Mouse (Mus musculus) CH12.LX (cell line): ENCODE results near the gene Clcn1. TPM values are rescaled to one million over a fixed set of nuclear protein-coding genes. Genes with fewer than 3 reads are reported as not detected.

ENCODE experiments used
- DNase-seq: peaks from one replicate; pipeline ENCODE4 v3.0.0-alpha.2; 2013; ENCODE audit errors: extremely low read depth
- H3K27ac ChIP-seq: 2 replicates; pipeline ENCODE4 v1.5.1; 2012; ENCODE audit warnings: low read depth, mild to moderate bottlenecking, control low read depth, moderate library complexity; ENCODE audit not compliant: insufficient read depth
- H3K27me3 ChIP-seq: replicated peaks from 2 replicates; pipeline ENCODE3; 2012; ENCODE audit warnings: inconsistent platforms
- H3K36me3 ChIP-seq, 2 experiments: replicated peaks in 1 of 2; 2 replicates each; pipeline versions ENCODE3 to v1.6.1; 2012; ENCODE audit warnings: inconsistent platforms in 1 of 2, low read length in 1 of 2, mild to moderate bottlenecking in 1 of 2, mixed read lengths in 1 of 2, moderate library complexity in 1 of 2; ENCODE audit not compliant: control insufficient read depth in 1 of 2, insufficient read depth in 1 of 2
- H3K4me1 ChIP-seq, 2 experiments: 2 replicates each; pipeline ENCODE4 v1.6.1; 2012; ENCODE audit warnings: inconsistent platforms in 1 of 2, moderate library complexity in 1 of 2; ENCODE audit not compliant: insufficient read depth in 2 of 2, control insufficient read depth in 1 of 2
- H3K4me2 ChIP-seq: 2 replicates; pipeline ENCODE4 v1.6.1; 2012; ENCODE audit warnings: low read depth, mild to moderate bottlenecking, control low read depth; ENCODE audit not compliant: poor library complexity, insufficient read depth, severe bottlenecking
- H3K4me3 ChIP-seq, 3 experiments: fragments of 150-350 bp in 1 of 3; sonication (generic) in 1 of 3; replicated peaks in 1 of 3; 2 replicates each; pipeline versions ENCODE3 to v1.5.1; 2011 to 2012; ENCODE audit warnings: low read depth in 2 of 3, low read length in 2 of 3, mild to moderate bottlenecking in 2 of 3, moderate library complexity in 2 of 3, control low read depth in 1 of 3, improper control_type of control experiment in 1 of 3, inconsistent platforms in 1 of 3, mixed read lengths in 1 of 3; ENCODE audit not compliant: poor library complexity in 1 of 3
- H3K79me2 ChIP-seq: replicated peaks from 2 replicates; pipeline ENCODE4 v1.6.1; 2012; ENCODE audit warnings: mild to moderate bottlenecking, moderate library complexity; ENCODE audit not compliant: control insufficient read depth, poor library complexity, insufficient read depth, severe bottlenecking; ENCODE audit errors: extremely low read depth
- H3K9ac ChIP-seq: 2 replicates; pipeline ENCODE4 v1.6.1; 2012; ENCODE audit warnings: low read depth, mild to moderate bottlenecking, control low read depth, moderate library complexity; ENCODE audit not compliant: insufficient read depth
- H3K9me3 ChIP-seq: replicated peaks from 2 replicates; pipeline ENCODE3; 2012; ENCODE audit warnings: low read length, inconsistent platforms, mixed read lengths
- BHLHE40 ChIP-seq: IDR thresholded peaks from 2 replicates; pipeline ENCODE4 v1.6.1; 2011; ENCODE audit warnings: mild to moderate bottlenecking, low read depth, low read length, improper control_type of control experiment
- CHD1 ChIP-seq: IDR thresholded peaks from 2 replicates; pipeline ENCODE4 v1.6.1; 2012; ENCODE audit warnings: low read depth, low read length, improper control_type of control experiment, inconsistent platforms
- CHD2 ChIP-seq: IDR thresholded peaks from 2 replicates; pipeline ENCODE4 v1.6.1; 2011; ENCODE audit warnings: low read length, improper control_type of control experiment
- CTCF ChIP-seq, 2 experiments: IDR thresholded peaks in 1 of 2; conservative IDR thresholded peaks in 1 of 2; 2 replicates each; pipeline ENCODE4 v1.5.1; 2011 to 2012; ENCODE audit warnings: low read depth in 2 of 2, low read length in 2 of 2, improper control_type of control experiment in 1 of 2, inconsistent platforms in 1 of 2, mild to moderate bottlenecking in 1 of 2, moderate library complexity in 1 of 2
- E2F4 ChIP-seq: IDR thresholded peaks from 2 replicates; pipeline ENCODE4 v1.6.1; 2011; ENCODE audit warnings: low read depth, low read length, improper control_type of control experiment; ENCODE audit not compliant: insufficient replicate concordance
- EP300 ChIP-seq: IDR thresholded peaks from 2 replicates; pipeline ENCODE4 v1.6.1; 2011; ENCODE audit warnings: low read length, improper control_type of control experiment
- IRF4 ChIP-seq: IDR thresholded peaks from 2 replicates; pipeline ENCODE4 v1.6.1; 2014; ENCODE audit warnings: low read depth, mild to moderate bottlenecking, inconsistent platforms, low read length, improper control_type of control experiment
- MAX ChIP-seq: IDR thresholded peaks from 2 replicates; pipeline ENCODE4 v1.6.1; 2011; ENCODE audit warnings: low read length, improper control_type of control experiment
- MAZ ChIP-seq: IDR thresholded peaks from 2 replicates; pipeline ENCODE4 v1.6.1; 2012; ENCODE audit warnings: low read depth, mild to moderate bottlenecking, inconsistent platforms, low read length, improper control_type of control experiment, moderate library complexity
- MEF2A ChIP-seq: IDR thresholded peaks from 2 replicates; pipeline ENCODE4 v1.6.1; 2014; ENCODE audit warnings: low read depth, mild to moderate bottlenecking, inconsistent platforms, low read length, improper control_type of control experiment, borderline replicate concordance
- MXI1 ChIP-seq: IDR thresholded peaks from 2 replicates; pipeline ENCODE4 v1.6.1; 2011; ENCODE audit warnings: mild to moderate bottlenecking, low read depth, low read length, improper control_type of control experiment
- MYC ChIP-seq: IDR thresholded peaks from 2 replicates; pipeline ENCODE4 v1.6.1; 2011; ENCODE audit warnings: low read depth, mild to moderate bottlenecking, improper control_type of control experiment, low read length
- NELFE ChIP-seq: IDR thresholded peaks from 2 replicates; pipeline ENCODE4 v1.6.1; 2011; ENCODE audit warnings: low read depth, low read length, improper control_type of control experiment
- NRF1 ChIP-seq: IDR thresholded peaks from 2 replicates; pipeline ENCODE4 v1.6.1; 2014; ENCODE audit warnings: low read depth, mild to moderate bottlenecking, inconsistent platforms, low read length, improper control_type of control experiment, moderate library complexity
- PAX5 ChIP-seq: IDR thresholded peaks from 2 replicates; pipeline ENCODE4 v1.6.1; 2012; ENCODE audit warnings: low read length, inconsistent platforms, mixed read lengths
- POLR2AphosphoS2 ChIP-seq: IDR thresholded peaks from 2 replicates; pipeline ENCODE4 v1.6.1; 2011; ENCODE audit warnings: low read depth, low read length, improper control_type of control experiment
- SIN3A ChIP-seq: IDR thresholded peaks from 2 replicates; pipeline ENCODE4 v1.6.1; 2012; ENCODE audit warnings: low read length, improper control_type of control experiment, inconsistent platforms
- SMC3 ChIP-seq: IDR thresholded peaks from 2 replicates; pipeline ENCODE4 v1.6.1; 2011; ENCODE audit warnings: low read depth, low read length, improper control_type of control experiment
- TBP ChIP-seq: conservative IDR thresholded peaks from 2 replicates; pipeline ENCODE4 v1.6.1; 2011; ENCODE audit warnings: low read depth, low read length, improper control_type of control experiment
- TCF12 ChIP-seq: IDR thresholded peaks from 2 replicates; pipeline ENCODE4 v1.6.1; 2014; ENCODE audit warnings: low read depth, mild to moderate bottlenecking, inconsistent platforms, low read length, improper control_type of control experiment
- UBTF ChIP-seq: IDR thresholded peaks from 2 replicates; pipeline ENCODE4 v1.6.1; 2012; ENCODE audit warnings: low read depth, mild to moderate bottlenecking, inconsistent platforms, low read length, improper control_type of control experiment, moderate library complexity
- USF2 ChIP-seq: conservative IDR thresholded peaks from 2 replicates; pipeline ENCODE4 v1.6.1; 2011; ENCODE audit warnings: low read depth, low read length, improper control_type of control experiment
- ZKSCAN1 ChIP-seq: IDR thresholded peaks from 2 replicates; pipeline ENCODE4 v1.6.1; 2012; ENCODE audit warnings: low read depth, inconsistent platforms, low read length, improper control_type of control experiment, borderline replicate concordance
- ZNF384 ChIP-seq: IDR thresholded peaks from 2 replicates; pipeline ENCODE4 v1.6.1; 2012; ENCODE audit warnings: low read depth, low read length, improper control_type of control experiment, inconsistent platforms
- dilution Hi-C: fragments of 300-500 bp; cut with MboI; formaldehyde crosslinking; loops from 2 replicates; pipeline ENCODE4 v1.14.3; 2020; ENCODE audit warnings: low sequenced_read_pairs; ENCODE audit not compliant: extremely low pct_unique_long_range_greater_than_20kb, extremely low pct_ligation_motif_present
- in situ Hi-C: fragments of 300-500 bp; cut with MboI; formaldehyde crosslinking; loops from 3 replicates; pipeline ENCODE4 v1.14.3; 2019; ENCODE audit warnings: low sequenced_read_pairs, low pct_ligation_motif_present, low pct_unique_long_range_greater_than_20kb, mixed read lengths
- polyA plus RNA-seq: library from polyadenylated mRNA; unstranded; fragments of >175 nt; gene quantifications from 2 replicates; pipeline ENCODE4 v1.2.1, GENCODE M21; 2012; ENCODE audit warnings: low read depth; ENCODE audit not compliant: insufficient read length
- total RNA-seq, 2 experiments: library from RNA; depleted of rRNA; stranded (reverse); fragments of 300-350 nt in 1 of 2; fragments of >200 nt in 1 of 2; gene quantifications; 2 replicates each; pipeline ENCODE4 v1.2.3; 2012 to 2014

Gene Clcn1
- total and polyA plus RNA-seq, 3 experiments, result 0.04 to 0.50 (median 0.08) TPM

DNA sequence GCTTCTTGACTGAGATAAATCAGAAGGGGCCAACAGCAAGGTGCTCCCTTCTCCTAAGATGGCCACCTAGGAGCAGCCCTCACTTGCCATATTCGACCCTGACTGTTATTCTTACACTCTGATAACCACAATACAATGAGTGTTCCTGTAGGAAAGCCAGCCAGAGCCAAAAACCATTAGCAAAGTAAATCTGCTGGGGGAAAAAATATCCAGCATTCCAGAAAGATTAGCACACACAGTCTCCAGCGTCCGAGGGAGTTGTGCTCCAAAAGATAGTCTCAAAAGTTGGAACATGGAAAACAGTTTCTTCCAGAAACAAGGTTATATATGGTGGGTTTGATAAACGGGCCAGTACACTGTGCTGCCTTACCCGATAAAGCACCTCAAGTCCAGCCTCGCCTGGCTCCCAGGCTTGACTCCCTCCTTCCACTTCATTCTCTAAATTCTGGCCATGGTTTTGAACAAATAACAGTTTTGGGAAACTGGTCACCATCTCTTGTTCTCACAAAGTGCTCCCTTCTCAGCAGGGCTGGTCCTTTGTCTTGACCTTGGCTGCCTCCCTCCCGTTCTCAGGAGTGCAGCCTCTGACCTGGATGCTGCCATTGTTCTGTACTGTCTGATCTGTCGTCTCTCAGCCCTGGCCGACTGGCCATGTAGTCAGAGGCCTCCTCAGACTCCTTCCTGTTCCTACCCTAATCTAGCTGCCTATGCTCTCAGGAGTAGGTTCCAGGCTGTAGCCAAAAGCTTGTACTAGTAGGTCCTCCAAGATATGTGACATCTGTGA is 73.1 kb downstream of the Clcn1 start:
- in situ Hi-C loops (no loop called here), dilution Hi-C loops (no loop called here)
- DNase-seq, result no peak
- H3K36me3 ChIP-seq, result peaks cover 6 to 39% of the 10 kb centered on the region in 2 experiments
- no peaks in the 10 kb centered on the region for H3K4me1 ChIP-seq
- H3K9ac ChIP-seq, result no peak overlapping the region
- H3K9me3 ChIP-seq, result no peaks in the 10 kb centered on the region
- TF ChIP-seq EP300, result no peak
- TF ChIP-seq ZNF384, result no peak
- no peak for TF ChIP-seq CHD1
- no peak for TF ChIP-seq POLR2AphosphoS2
- no peak for TF ChIP-seq ZKSCAN1
- TF ChIP-seq SMC3, result no peak
- TF ChIP-seq CTCF (conservative IDR thresholded peaks at IDR 0.05 in 1 of 2, IDR thresholded peaks at IDR 0.05 in 1 of 2; ENCODE audit: low read depth in 2 of 2, low read length in 2 of 2), result no peak
- TF ChIP-seq USF2, result no peak
- no peak for TF ChIP-seq UBTF
- TF ChIP-seq NELFE, result no peak
- TF ChIP-seq MYC, result no peak
- no peak for TF ChIP-seq BHLHE40
- TF ChIP-seq MEF2A, result no peak
- no peak for TF ChIP-seq MAX
- no peak for TF ChIP-seq CHD2
- no peak for TF ChIP-seq IRF4
- TF ChIP-seq TBP, result no peak
- no peak for TF ChIP-seq NRF1
- no peak for TF ChIP-seq TCF12
- no peaks in the 10 kb centered on the region for H3K79me2 ChIP-seq
- no peak overlapping the region for H3K27ac ChIP-seq
- H3K4me3 ChIP-seq, result no peak overlapping the region
- H3K27me3 ChIP-seq, result no peaks in the 10 kb centered on the region
- H3K4me2 ChIP-seq, result no peak overlapping the region

DNA sequence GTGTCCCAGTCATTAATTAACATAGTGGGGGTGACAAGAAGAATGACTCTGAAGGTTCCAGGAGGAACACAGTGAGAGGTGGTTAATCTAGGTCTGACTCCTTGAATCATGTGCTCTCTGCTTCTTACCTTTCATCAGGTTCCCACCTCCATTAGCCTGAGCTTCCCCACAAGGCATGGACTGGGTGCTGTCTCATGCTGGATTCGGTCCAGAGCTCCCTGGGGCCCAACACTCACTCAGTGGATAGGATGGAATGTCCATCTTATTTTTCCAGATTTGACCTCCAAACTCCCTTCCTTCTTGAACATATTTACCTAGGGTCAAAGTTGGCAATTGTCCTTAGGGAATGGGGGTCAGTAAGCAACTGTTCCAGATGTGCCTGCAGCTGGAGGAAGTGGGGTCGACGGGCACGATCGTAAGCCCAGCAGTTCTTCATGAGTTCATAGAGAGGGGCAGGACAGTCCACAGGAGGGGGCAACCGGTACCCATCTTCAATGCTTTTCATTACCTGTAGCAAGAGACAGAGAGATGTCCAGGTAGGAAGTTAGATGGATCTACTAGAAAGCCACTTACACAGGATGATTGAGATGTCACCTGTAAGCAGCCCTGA is 73.9 kb downstream of the Clcn1 start:
- Histone ChIP-seq H3K9me3 (no peaks in the 10 kb centered on the region), H3K9ac (no peak overlapping the region), H3K4me3 (no peak overlapping the region), H3K27ac (no peak overlapping the region), H3K4me1 (no peaks in the 10 kb centered on the region), H3K27me3 (no peaks in the 10 kb centered on the region), H3K4me2 (no peak overlapping the region), H3K36me3 (peaks cover 6 to 37% of the 10 kb centered on the region in 2 experiments), H3K79me2 (no peaks in the 10 kb centered on the region)
- in situ Hi-C loops, result no loop called here
- TF ChIP-seq UBTF (no peak), MAX (no peak), MAZ (no peak), SIN3A (no peak), ZNF384 (no peak), PAX5 (no peak), MEF2A (no peak), IRF4 (no peak), MXI1 (no peak), E2F4 (no peak), BHLHE40 (no peak), USF2 (no peak)
- DNase-seq, result no peak
- dilution Hi-C loops, result no loop called here
